Mouse (Mus musculus) thymus, postnatal 25 days (tissue): ENCODE measurements around the gene Gm20388.

ENCODE experiments used
- DNase-seq: peaks from one replicate; pipeline ENCODE4 v3.0.0; 2022

The Gm20388 gene

GRCm38 (mm10) chr8:122421376-122422070 lies 2510.9 kb downstream of the Gm20388 start, which contains the start of gene Il17c:
Gene Il17c, plus strand, starts transcription at chr8:122422020.
- DNase-seq: no peak

GRCm38 (mm10) chr8:122423217-122423616 lies 2512.6 kb downstream of the Gm20388 start:
- no peak for DNase-seq

DNA sequence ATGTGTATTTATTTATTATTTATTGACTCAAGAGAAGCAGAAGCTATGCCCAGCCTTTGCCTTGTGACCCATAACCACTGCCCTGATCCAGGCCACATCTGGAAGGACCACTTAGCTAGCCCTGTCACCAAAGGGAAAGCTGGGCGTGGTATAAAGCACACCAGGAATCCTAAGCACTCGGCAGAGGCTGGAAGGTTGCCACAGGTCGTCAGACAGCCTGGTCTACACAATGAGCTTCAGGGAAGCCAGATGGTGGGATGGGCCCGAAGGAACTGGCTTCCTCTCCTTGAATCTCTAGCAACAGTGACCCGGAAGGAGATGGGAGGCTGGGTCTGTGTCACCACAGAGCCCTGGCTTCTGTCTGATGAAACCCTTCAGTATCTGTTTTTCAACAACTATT lies 2513.0 kb downstream of the Gm20388 start:
- no peak for DNase-seq

DNA sequence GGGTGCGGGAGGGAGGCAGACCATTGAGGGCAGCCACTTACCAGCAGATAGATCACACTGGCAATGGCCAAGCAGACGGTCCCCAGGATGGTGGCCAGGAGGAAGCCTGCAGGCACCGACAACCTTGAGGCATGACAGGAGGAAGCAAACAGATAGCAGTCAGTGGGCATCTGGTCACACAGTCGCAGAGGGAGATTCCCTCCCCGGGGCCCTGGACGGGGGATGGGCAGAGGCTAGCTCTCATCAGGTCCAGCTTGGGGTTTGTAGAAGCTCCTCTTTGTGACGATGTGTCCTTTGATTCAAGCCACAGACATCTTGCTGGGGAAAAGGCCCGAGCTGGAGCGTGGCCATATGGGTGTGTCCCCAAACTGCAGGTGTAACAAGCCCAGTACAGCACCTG lies 2515.5 kb downstream of the Gm20388 start:
- DNase-seq: no peak

- no peak for DNase-seq
Observed at GRCm38 (mm10) chr8:122427607-122428006, 2517.0 kb downstream of the Gm20388 start.

DNA sequence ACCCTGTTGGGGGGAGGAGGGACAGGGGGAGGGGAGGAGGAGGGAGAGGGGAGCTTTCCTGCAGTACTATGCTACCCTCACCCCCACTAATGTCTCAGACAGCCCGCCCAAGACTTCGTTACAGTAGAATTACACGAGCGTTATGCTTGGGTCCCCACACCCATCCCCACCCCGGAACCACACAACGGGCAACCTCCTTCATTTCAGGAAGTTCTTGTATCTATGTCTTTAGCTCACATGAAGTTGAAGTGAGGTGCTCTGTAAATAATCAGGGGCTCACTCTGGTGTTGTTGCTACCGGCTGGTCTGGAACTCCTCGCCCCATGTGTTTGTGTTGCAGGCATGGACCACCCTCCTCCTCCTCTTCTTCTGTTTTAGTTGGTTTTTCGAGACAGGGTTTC lies 2517.5 kb downstream of the Gm20388 start:
- no peak for DNase-seq

DNA sequence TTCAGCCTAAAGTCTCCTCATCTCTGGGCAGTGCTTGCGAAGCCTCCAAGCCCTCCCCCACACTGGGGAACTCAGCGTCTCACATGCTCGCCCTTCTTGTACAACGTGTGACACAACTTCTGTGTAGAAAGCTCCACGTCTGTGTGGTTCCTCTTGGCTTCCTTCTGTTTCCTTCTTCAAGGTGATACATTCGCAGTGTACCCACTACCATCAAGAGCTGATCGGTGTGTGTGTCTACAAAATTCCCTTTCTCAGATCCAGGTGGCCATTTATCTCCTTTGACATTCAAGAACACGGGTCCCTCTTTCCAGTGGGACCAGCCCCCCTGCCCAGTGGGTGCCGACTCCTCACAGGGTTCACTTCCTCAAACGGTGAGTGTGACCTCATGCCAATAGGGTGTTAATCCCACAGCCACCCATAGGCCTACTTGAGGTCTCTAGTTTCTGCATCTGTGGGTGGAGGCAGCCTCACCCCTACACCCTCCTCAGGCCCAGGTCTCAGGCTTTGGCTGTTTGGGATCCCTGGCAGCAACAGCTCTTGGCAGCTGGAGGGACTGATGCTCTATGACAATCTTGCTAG lies 2519.5 kb downstream of the Gm20388 start:
- DNase-seq: no peak

DNA sequence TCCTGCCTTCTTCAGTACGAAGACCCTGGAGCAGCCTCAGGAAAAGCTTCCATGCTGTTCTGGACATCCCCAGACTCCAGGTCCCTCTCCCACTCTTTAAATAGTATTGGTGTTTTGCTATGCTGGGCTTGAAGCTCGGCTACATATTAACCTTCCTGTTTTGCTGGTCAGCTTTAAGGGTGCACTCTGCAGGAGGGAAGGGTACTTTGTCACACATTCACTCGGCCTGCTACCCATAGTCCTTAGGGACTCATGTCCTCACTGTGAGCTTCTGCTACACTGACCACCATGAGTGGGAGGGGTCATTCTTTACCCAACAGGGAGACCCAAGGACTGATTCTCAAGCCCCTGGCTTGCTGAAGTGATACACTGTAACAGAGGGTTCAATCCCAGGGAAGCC lies 2520.0 kb downstream of the Gm20388 start:
- no peak for DNase-seq

- DNase-seq: peak; percentile 53
Observed at GRCm38 (mm10) chr8:122431694-122432442, 2521.2 kb downstream of the Gm20388 start.

GRCm38 (mm10) chr8:122432443-122433268 lies 2522.0 kb downstream of the Gm20388 start, which contains the start of gene Cyba:
Gene Cyba, minus strand, starts transcription at chr8:122432930.
- DNase-seq: peak; percentile 89

GRCm38 (mm10) chr8:122433269-122433905 lies 2522.7 kb downstream of the Gm20388 start:
- no peak for DNase-seq

- no peak for DNase-seq
Observed at GRCm38 (mm10) chr8:122435375-122435774, 2524.7 kb downstream of the Gm20388 start.

DNA sequence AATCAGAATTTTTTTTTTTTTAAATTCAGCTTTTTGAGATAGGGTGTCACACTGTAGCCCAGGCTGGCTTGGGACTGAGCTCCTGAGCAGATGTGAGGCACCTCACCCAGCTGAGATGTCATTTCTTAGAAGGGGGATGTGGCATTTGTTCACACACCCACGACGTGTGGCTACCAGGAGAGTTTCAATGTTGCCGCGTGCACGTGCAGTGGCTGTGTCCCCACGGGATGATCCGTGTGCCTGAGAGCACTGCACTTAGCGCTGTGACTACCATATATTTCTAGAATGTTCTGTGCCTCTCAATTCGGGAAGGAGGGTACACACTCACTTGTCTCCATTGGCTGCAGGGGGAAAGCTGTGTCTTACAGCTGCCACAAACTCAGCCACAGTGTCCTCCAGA lies 2525.5 kb downstream of the Gm20388 start:
- DNase-seq: no peak

DNA sequence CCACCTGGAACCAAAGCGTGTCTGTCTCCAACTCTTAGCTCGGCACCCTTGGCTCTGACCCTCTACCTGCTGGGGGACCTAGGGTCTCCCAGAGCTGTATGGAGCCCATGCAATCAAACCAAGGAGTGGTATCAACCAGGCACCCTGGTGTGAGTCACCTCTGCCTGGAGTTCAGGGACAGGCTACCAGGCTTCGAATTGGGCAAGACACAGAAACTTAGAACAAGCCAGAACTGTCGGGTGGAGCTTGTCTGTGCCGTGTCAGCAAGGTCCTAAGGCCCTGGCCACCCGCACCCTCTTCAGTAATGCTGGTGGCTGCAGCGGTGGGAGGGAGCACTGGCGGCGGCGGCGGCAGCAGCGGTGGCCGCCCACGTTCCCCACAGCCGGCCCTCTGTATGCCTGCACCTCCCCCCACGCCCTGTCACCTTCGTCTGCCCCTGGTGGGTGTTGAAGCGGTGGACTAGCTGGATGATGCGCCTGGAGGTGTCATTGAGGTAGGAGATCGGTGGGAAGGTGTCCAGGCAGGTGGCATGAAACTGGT lies 2526.0 kb downstream of the Gm20388 start:
- DNase-seq: no peak

DNA sequence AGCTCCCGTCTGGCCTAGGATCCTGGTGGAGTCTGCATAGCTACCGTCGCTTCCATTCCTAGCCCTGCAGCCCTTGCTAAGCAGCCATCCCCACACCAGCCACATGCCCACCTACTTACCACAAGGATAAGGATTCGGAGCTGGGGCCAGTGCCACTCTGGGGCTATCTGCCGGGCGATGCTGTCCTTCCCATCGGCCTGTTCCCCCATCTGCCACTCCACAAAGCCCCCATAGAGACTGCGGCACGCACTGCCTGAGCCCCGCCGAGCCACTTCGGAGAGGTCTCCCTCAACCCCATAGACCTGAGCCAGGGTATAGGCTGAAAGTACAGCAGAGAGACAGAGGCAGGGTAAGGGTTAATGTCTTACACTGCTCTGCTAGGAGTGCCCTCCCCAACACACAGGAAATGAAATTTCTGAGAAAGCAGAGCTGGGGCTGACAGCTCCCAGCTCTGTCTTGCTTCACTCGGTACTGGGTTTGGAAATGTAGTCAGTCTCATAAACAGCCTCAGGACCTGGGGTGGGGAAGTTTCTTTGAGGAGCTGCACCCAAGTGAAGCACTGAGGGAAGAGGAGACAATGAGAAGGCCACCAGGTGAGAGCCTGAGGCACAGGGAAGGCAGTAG lies 2527.2 kb downstream of the Gm20388 start:
- DNase-seq: peak; percentile 37

- no peak for DNase-seq
Observed at GRCm38 (mm10) chr8:122439336-122439735, 2528.7 kb downstream of the Gm20388 start.

DNA sequence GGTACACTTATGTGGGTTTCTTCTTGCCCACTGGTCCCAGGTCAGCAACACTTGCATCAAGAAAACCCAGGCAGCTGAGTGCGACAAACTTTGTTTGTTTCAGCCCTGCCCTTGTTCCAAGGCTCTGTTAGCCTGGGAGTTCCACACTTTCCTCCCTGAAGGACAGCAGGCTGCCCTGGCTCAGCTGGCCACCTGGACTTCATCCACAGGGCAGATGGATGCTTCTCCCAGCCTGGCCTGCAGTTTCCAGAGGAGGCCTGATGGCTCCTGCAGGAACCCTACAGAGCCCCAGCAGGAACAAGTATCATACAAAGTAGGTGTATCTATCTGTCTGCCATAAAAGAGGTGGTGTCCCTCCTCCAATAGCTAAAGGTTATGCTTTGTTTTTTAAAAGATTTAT lies 2530.7 kb downstream of the Gm20388 start:
- no peak for DNase-seq

- no peak for DNase-seq
Observed at GRCm38 (mm10) chr8:122442356-122442755, 2531.7 kb downstream of the Gm20388 start.

GRCm38 (mm10) chr8:122442781-122443180 lies 2532.1 kb downstream of the Gm20388 start:
- DNase-seq: no peak

DNA sequence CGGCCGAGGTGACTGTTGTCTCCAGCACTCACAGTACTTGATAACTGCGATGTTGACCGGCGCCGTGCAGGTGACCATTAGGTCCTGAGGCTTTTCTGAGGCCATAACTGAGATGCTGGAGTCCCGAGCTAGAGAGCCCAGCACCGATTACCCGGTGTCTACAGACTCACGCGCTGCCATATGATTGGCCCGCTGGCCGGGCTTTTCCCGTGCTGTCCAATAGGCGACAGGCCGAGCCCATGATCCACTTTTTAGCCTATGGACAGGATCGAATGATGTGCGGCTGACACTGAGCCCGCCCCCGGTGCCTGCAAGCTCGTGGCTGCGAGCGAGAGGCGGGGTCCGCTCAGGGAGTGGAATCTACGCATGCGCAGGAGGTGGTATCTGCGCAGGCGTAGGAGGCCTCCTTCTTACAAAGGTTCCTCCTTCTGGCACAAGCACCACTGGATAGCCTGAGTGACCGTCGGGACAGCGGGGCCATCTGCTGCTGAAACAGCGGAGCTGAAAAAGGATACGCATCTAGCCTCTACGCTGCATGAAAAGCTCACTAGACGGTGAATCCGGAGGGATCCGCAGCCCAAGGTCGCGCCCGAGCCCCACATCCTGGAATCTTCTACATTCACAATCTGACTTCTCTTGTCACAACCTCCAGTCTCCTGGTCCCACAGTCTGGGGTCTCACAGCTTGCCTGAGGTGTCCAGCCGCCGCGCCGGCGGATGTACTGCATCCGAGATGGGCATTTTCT lies 2532.8 kb downstream of the Gm20388 start, which contains the start of gene Mvd:
TSS of gene Mvd (minus strand) at position 161 of the 745 bp plus-strand sequence.
- DNase-seq: peak; percentile 97
